Mouse (Mus musculus) small intestine, adult 2 months (tissue): Measurements from ENCODE around the gene Hao2.

ENCODE experiments used
- CTCF ChIP-seq: fragments of 200-500 bp; IDR thresholded peaks from 2 replicates; pipeline ENCODE4 v1.5.1; 2012; ENCODE audit warnings: low read depth, mild to moderate bottlenecking, control low read depth, inconsistent platforms, low read length, moderate library complexity, mixed read lengths; ENCODE audit not compliant: insufficient replicate concordance, insufficient read length; ENCODE audit errors: extremely low read depth
- POLR2A ChIP-seq: fragments of 200-500 bp; IDR thresholded peaks from 2 replicates; pipeline ENCODE4 v1.6.1; 2012; ENCODE audit warnings: low read depth, mild to moderate bottlenecking, control low read depth, inconsistent platforms, low read length, moderate library complexity

DNA sequence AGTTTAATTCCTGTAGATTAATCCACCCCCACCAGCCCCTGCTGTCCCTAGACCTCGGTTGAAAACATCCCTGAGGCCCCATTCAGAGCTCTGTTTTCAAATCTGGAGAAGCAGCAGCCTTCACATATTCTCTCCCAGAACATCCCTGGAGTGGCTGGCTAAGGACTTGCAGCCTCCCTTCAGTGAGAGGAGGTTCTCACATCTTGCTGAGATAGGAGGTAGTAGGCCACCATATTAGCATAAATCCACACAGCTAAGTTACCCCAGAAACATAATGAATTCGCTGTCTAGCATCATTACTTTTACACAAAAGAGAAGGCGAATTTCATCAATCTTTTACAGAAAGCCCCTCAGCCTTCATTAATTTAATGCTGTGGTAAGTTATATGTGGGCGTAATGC is 47.2 kb upstream of the Hao2 start:
- TF ChIP-seq CTCF (no peak), POLR2A (no peak)
